Mouse (Mus musculus) lung, postnatal 0 days (tissue): ENCODE data around the gene Xpc. TPM values are rescaled to one million over a fixed set of nuclear protein-coding genes. Genes with fewer than 3 reads are reported as not detected.

ENCODE experiments used
- ATAC-seq: fragments of 200-750 bp; cut with Nextera tagmentation; 2 replicates; pipeline ENCODE4 v1.8.0; 2017; ENCODE audit warnings: moderate library complexity
- DNase-seq: peaks from one replicate; pipeline ENCODE4 v3.0.0-alpha.2; 2016; ENCODE audit warnings: low spot score
- H3K27ac ChIP-seq: fragments of 300-500 bp; sonication (generic); 2 replicates; pipeline ENCODE4 v1.5.1; 2014; ENCODE audit warnings: antibody characterized with exemption, mild to moderate bottlenecking, low read length, mixed read lengths
- H3K27me3 ChIP-seq: fragments of 300-500 bp; sonication (generic); replicated peaks from 2 replicates; pipeline ENCODE4 v1.6.1; 2014; ENCODE audit warnings: low read length, mixed read lengths; ENCODE audit not compliant: insufficient read depth
- H3K36me3 ChIP-seq: fragments of 300-500 bp; sonication (generic); 2 replicates; pipeline ENCODE4 v1.6.1; 2014; ENCODE audit warnings: low read length, mixed read lengths; ENCODE audit not compliant: insufficient read depth
- H3K4me1 ChIP-seq: fragments of 300-500 bp; sonication (generic); 2 replicates; pipeline ENCODE4 v1.6.1; 2014; ENCODE audit warnings: antibody characterized with exemption, low read depth, low read length, mixed read lengths; ENCODE audit not compliant: insufficient read depth
- H3K4me2 ChIP-seq: fragments of 300-500 bp; sonication (generic); replicated peaks from 2 replicates; pipeline ENCODE4 v1.6.1; 2014; ENCODE audit warnings: low read depth, mild to moderate bottlenecking, low read length, moderate library complexity, mixed read lengths
- H3K4me3 ChIP-seq: fragments of 300-500 bp; sonication (generic); 2 replicates; pipeline ENCODE4 v1.5.1; 2014; ENCODE audit warnings: low read depth, low read length
- H3K9ac ChIP-seq: fragments of 300-500 bp; sonication (generic); replicated peaks from 2 replicates; pipeline ENCODE4 v1.6.1; 2014; ENCODE audit warnings: low read depth, mild to moderate bottlenecking
- H3K9me3 ChIP-seq: fragments of 300-500 bp; sonication (generic); 2 replicates; pipeline ENCODE4 v1.6.1; 2016; ENCODE audit warnings: low read length, mixed read lengths
- CTCF ChIP-seq: IDR thresholded peaks from 2 replicates; pipeline ENCODE4 v1.5.1; 2016; ENCODE audit warnings: antibody characterized with exemption, mild to moderate bottlenecking
- EP300 ChIP-seq: IDR thresholded peaks from 2 replicates; pipeline ENCODE4 v1.6.1; 2016; ENCODE audit warnings: antibody characterized with exemption, mild to moderate bottlenecking, control low read depth
- WGBS: fragments of 180-500 bp; shearing (Covaris S2); extraction: QIAGEN DNeasy Blood & Tissue Kit; methylation state at CpG from one replicate; pipeline ENCODE4 v1.1.7; 2014; 5-methylcytosine and 5-hydroxymethylcytosine counted together
- polyA plus RNA-seq: library from polyadenylated mRNA; unstranded; fragments of >200 nt; fragmentation: Nextera tagmentation; extraction: Ambion mirVana; gene quantifications from 2 replicates; pipeline ENCODE4 v1.2.1, GENCODE M21; 2015

Xpc gene
- polyA plus RNA-seq, 1 experiment from 2014 or later, result 18.5 TPM

DNA sequence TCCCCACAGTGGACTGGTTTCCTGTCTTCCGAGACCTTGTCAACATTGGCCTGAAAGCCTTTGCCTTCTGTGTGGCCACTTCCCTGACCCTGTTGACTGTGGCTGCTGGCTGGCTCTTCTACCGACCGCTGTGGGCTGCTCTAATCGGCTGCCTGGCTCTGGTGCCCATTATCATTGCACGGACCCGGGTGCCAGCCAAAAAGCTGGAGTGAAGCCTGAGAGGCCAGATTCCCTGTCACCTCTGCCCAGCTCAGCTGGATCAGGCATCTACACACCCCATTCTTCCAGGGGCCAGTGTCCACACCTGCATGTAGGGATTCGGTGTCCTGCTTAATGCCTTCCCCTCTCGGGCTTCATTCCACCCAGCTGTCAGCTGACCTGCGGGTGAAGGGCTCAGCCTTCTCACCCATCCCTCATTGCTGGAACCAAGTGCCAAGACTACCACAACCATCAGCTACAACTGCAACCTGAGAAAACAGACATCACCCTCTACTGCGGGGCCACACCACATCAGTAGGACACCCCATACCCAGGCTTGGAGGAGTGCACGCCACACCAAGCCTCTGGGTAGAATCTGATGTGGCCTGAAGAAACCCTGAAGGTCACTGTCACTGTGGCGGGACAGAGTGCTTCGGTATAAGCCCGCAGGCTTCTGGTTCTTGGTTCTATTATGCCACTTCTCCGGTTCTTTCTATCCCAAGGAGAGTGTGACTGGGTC lies 28.8 kb downstream of the Xpc start:
- WGBS, result 86% methylated on average over 15 of the region's 15 CpGs
- H3K9ac ChIP-seq, result no peak overlapping the region
- no peaks in the 10 kb centered on the region for H3K27me3 ChIP-seq
- peaks cover 4% of the 10 kb centered on the region; the same call in 1 of the 2 replicates for H3K4me1 ChIP-seq
- H3K4me3 ChIP-seq, result no peak overlapping the region
- peaks cover 35% of the 10 kb centered on the region for H3K36me3 ChIP-seq
- H3K27ac ChIP-seq, result no peak overlapping the region
- H3K9me3 ChIP-seq, result no peaks in the 10 kb centered on the region
- DNase-seq, result no peak
- ATAC-seq, result no peak
- TF ChIP-seq CTCF (no peak), EP300 (no peak)
- no peak overlapping the region for H3K4me2 ChIP-seq

DNA sequence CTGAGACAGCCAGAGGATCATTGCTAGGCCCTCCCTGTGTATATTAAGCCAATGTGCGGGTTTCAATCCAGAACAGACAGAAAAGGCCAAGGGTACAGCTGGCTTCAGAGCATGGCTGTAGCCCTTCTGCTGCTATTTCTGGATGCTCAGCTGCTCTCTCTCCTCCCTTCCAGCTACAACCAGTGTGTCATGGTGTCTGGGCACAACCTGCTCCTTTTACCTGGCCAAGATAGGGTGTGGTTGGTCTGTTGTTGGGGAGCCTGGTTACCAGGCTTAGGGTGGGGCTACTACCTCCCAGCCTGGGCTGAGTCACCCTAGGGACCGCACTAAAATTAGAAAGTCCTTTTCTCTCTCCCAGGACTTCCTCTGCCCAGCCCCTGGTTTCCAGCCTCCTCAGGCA lies 32.3 kb downstream of the Xpc start:
- ATAC-seq (0 out of 2 replicates have a peak, but pooled peaks have one; percentile 15), DNase-seq (no peak)
- H3K4me1 ChIP-seq, result no peaks in the 10 kb centered on the region; the same call in 1 of the 2 replicates
- no peak overlapping the region for H3K9ac ChIP-seq
- TF ChIP-seq EP300 (no peak), CTCF (no peak)
- peaks cover 60% of the 10 kb centered on the region for H3K36me3 ChIP-seq
- WGBS, result 92% methylated on average over 2 of the region's 2 CpGs
- no peaks in the 10 kb centered on the region for H3K27me3 ChIP-seq
- no peak overlapping the region for H3K4me2 ChIP-seq
- no peaks in the 10 kb centered on the region for H3K9me3 ChIP-seq
- H3K27ac ChIP-seq, result no peak overlapping the region
- no peak overlapping the region for H3K4me3 ChIP-seq

DNA sequence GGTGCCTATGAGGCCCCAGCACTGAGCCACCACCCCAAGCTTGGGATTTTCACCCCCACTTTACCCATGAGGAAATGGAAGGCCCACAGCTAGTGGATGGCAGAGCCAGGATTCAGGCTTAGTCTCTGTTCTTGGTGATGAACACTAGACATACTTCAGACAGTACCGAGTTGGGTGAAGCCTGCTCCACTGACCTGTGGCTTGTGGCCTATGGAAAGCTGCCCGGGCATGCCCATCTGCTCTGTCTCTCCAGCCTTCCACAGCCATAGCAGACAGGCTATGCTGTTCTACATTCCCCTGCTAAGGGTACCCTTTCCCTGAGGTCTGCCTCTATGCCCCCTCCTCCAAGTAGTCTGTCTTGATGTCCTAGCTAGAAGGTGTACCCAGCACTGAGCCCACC lies 39.1 kb downstream of the Xpc start:
- 95% methylated on average over 2 of the region's 2 CpGs for WGBS
- Histone ChIP-seq H3K27me3 (no peaks in the 10 kb centered on the region), H3K27ac (no peak overlapping the region), H3K4me3 (no peak overlapping the region), H3K9ac (no peak overlapping the region), H3K9me3 (no peaks in the 10 kb centered on the region), H3K4me2 (no peak overlapping the region), H3K36me3 (peaks cover 34% of the 10 kb centered on the region), H3K4me1 (peaks cover 7% of the 10 kb centered on the region)
- ATAC-seq (no peak), DNase-seq (no peak)
- TF ChIP-seq CTCF, result no peak
- no peak for TF ChIP-seq EP300

DNA sequence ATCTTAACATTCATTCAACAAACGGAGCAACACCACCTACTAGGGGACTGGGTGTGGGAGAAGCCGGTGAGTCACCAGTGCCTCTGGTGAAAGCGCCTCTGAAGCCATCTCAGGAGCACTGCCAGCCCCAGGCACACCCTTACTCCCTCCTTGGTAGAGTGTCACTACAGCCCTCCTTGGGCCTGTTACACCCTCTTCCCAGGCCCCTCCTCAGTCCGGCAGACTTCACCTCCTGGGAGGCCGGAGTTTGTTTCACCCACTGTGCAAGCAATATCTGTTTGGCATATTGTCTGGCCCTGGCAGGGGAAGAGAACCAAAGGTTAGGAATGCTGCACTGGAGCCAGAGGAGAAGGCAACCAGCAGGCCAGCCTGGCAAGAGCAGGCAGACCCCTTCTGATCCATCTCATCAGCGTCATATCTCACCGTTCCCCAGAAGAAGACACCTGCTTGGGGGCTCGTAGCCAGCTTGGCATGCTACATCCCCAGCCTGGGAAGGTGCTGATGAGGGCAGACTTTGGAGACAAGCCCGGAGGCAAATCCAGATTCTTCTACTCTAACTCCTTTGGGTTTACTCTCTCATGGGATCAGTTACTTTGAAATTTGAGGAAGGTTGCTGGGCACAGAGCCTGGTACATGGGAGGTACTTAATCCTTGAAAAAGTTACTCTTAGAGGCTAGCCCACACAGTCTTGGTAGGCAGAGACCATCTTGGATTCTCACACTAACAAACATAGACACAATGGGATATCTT lies 41.1 kb downstream of the Xpc start:
- 41% methylated on average over 9 of the region's 9 CpGs for WGBS
- peak overlapping the region; percentile 87 for H3K4me2 ChIP-seq
- H3K4me3 ChIP-seq, result peak overlapping the region; percentile 78
- H3K4me1 ChIP-seq, result peaks cover 7% of the 10 kb centered on the region
- no peaks in the 10 kb centered on the region for H3K27me3 ChIP-seq
- TF ChIP-seq EP300 (no peak), CTCF (no peak)
- H3K9me3 ChIP-seq, result no peaks in the 10 kb centered on the region
- peak overlapping the region; percentile 87; the same call in 1 of the 2 replicates for H3K27ac ChIP-seq
- H3K9ac ChIP-seq, result peak overlapping the region; percentile 77; the same call in 1 of the 2 replicates
- ATAC-seq (peak; percentile 41), DNase-seq (peak; percentile 89)
- peaks cover 19% of the 10 kb centered on the region for H3K36me3 ChIP-seq

DNA sequence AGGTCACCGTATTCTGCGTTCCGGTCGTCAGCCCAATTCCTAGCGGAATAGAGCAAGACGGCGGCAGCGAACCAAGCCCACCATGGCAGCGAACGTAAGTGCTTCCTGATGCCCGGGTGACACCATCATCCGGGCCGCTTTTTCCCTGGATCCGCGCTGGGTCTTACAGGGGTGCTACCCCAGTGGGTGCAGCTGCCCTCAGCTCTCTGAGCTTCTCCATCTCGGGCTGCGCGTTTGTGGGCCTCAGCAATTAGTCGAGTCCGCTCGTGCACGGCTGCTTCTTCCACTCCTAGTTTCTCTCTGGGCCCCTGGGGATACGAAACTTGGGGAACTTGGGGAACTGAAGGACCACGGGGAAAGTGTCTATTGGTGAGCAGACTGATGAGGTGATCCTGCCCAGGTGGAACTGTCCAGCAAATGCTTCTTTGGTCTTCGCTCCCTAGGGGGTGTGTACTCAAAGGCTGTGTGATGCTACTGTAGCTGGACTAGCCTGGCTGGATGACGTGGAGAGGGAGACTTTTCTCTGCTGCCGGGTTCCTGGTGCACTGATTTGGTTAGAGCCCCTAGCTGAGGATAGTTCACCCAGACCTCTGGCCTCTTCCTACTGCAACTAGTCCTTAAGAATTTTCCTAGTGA lies 41.8 kb downstream of the Xpc start:
- ATAC-seq, result peak; percentile 27
- Histone ChIP-seq H3K9ac (peak overlapping the region; percentile 77), H3K4me2 (peak overlapping the region; percentile 87), H3K27me3 (no peaks in the 10 kb centered on the region), H3K27ac (peak overlapping the region; percentile 87), H3K36me3 (peaks cover 13% of the 10 kb centered on the region), H3K9me3 (no peaks in the 10 kb centered on the region), H3K4me1 (peaks cover 7% of the 10 kb centered on the region), H3K4me3 (peak overlapping the region; percentile 78)
- no peak for DNase-seq
- WGBS, result 0% methylated on average over 27 of the region's 27 CpGs
- TF ChIP-seq CTCF (no peak; the same call in 1 of the 2 replicates), EP300 (no peak)
